Mouse (Mus musculus): ENCODE data around the gene Slc27a1.
A peak's percentile ranks its signal among the peaks of the same experiment; 100 is the strongest.

Gene Slc27a1

DNA sequence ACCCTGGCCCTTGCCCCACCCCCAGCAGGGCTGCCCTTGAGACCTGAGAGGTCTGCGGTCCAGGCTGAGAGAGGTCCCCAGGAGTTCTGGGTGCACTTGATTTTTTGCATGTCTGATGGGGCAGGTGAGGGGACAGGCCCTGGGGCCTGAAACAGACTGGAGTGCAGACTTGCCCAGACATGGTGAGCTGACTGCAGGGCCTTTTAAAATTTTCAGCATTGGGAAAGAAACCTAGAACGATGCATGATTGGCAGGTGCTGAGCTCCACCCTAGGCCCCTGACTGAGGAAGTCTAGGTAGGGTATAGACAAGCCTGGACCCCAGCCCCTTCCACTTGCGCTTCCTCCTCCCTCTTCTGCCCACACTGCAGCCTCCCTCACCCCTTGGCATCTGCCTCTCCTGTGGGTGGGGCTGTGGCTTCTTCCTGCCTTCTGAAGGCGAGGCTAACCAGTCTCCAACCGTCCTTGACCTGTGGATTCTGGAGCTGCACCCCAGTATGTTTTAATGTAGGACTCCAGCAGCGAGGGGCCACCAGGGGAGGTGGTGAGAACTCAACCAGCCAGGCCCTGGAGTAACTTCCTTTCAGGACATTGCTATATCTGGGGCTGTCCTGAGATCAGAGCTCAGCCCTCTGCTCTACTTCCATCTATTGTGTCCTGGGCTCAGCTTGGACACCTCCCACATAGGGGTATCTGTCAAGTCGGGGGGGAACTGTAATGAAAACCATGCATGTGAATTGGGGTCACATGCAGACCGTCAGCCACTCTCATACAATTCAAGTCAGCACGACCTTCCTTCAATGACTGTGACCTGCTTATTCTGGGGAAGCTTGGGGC lies 58.8 kb downstream of the Slc27a1 start:
- DNase-seq, result no peak

DNA sequence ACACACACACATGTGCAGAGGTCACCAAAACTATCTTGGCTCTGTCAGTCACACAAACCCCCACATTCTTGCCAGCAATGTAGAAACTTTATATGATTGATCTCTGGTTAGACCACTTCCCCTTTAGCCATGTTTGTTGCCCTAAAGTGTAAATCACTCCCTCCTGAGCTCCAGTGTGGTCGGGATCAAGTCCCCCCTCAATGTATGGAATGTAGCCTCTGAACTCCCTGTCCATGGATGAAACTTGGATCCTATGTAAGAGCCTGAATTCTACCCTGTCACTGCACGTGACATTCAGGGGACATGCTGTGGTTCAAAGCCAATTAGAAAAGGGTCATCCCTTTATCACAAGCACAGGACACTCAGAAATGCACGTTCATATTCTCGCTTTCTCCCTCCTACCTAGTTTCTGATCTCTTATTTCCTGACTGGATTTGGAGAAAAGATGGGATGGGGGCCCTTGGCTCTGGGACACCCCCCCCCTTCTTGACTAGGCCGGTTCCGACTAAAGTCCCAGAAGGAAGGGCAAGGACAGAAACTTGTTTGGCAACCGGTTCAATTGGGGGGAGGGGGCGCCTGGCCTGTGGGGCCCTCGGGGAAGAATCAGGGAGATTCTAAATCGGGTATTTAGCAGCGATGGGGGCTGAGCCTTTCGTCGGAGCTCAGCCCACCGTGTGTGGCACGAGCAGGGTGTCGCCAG lies 59.9 kb downstream of the Slc27a1 start:
- no peak for DNase-seq

DNA sequence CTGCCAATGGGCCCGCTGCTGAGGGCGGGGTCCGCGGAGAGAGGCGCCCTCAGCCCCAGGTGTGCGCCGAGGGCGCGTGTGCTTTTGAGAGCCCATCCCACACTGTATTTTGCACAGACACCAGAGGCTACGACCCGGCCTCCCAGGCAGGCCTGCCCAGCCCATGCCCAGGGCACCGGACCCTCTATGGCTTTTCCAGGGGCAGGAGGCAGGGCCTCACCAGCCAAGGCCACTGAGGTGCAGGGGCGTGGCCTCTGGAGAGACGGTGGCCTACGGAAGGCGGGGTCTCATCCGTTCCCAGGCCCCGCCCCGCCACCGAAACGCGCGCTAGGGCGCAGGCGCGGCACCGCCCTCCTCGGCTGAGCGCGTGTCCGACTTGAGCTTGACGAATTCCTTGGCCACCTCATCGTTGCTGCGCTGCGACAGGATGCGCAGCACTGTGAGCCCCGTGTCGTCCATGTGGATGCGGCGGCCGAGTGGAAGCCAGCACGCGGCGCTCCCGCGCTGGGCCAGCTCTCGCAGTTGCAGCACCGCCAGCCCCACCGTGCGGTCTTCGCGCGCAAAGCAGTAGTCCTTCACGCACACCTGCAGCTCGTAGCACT lies 60.5 kb downstream of the Slc27a1 start:
- DNase-seq, result peak; percentile 97

DNA sequence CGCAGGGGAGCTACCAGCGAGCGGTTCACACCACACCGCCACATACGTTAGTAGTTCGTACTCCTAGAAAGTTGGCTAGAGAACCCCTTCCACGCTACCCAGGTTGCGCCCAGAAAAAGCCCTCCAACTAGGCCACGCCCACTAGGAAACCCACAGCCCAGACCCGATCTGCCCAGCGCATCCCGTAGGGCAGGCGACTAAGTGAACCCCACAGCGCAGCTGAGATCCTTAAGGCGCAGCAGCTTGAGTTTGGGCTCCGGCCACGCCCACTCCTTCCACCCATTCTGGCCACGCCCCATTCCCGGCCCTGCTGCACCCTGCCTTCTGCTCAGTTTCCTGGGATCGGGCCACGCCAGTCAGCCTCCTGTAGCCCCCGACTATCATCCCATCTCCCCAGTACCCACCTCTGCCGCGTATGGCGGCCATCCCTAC lies 61.1 kb downstream of the Slc27a1 start:
- DNase-seq, result peak; percentile 75

DNA sequence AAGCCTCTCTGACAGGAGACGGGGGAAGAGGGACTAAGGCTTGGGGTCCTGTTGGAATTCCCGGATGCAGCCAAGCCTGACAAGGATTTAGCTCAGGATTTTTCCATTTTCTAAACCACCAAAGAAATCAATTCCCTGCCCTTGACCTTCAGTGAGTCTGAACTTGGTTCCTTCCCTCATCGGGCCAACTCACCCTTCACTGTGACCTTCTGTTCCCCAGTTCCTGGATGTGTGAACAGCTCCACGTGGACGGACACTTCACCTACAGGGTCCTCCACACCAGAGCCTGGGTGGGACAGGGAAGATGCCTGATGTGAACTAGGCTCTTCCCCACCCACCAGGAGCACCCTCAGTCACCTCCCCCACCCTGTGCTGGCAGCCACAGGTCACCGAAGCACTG lies 62.1 kb downstream of the Slc27a1 start:
- no peak for DNase-seq

DNA sequence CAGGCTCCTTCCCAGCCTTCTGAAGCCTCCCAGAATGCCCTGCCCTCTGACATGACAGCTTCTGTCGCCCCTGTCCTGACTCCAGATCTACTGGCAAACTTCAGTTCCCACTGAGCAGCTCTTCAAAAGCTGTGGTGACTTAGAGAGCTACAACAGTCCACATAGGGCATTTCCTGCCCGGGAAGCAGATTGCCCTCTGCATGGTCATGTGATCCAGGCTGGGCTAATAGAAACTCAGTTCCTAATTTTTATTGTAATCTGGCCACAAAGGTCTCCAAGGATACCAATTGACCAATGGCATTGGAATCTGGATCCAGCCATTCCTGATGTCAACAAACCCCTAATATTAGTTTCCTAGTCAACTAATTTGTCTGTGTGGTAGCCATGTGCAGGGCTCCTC lies 63.2 kb downstream of the Slc27a1 start:
- DNase-seq, result no peak

DNA sequence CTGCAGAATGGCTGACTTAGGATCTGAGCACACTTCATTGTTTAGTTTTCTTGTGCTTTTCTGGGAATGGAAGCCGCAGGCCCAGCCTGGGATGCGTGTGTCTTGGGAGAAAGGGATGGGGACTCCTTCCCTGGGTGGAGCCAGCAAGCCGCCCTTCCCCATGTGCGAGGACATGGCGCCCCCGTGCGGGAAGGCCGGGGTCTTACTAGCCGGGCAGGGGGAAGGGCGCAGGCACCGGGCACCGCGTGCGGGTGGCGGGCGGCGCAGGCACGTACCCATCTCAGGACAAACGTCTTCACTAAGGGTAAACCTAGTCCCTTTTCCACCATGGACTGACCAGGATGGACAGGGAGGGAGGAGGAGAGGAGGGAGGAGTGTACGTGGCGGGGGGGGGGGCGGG lies 64.5 kb downstream of the Slc27a1 start:
- peak; percentile 95 for DNase-seq

DNA sequence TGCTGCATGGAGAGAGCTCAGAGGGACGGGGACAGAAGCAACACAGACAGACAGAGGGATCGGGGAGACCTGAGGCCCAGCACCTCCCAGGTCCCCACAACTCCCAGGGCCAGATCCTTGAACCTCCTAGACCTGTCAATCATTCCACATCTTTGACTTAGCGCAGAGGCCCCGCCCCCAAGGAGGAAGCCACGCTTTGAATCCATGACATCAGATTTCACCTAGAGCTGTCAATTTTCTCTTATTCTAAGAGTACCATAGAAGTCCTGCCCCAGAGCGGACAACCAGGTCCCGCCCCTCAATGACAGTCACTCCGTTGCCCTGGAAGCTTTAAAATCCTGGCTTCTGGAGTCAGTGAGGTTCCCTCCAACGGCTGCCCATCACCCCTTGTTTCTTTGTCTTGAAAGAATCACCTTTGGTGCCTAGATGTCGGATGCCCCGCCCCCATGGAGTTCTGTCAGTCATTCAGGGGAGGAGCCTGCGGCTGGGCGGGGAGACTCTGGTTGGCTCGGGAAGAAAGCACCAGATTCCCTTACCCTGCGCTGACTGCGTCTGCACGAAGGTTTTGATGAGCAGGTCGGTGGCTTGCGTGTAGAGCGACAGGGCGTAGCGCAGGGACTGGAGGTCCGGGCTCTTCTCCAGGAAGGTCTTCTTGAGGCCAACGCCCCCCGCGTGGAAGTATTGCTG lies 65.4 kb downstream of the Slc27a1 start:
- peak; percentile 90 for DNase-seq

Measured in thymus, postnatal 4 days (tissue).